Mouse (Mus musculus): Measurements from ENCODE around the gene Scaf1.

GRCm38 (mm10) chr7:45047491-45047890 is 31.3 kb upstream of the Scaf1 start:
- no peak for TF ChIP-seq GATA1 (IDR thresholded peaks at IDR 0.05; ENCODE audit: borderline replicate concordance, low read length)
- TF ChIP-seq FLI1 (IDR thresholded peaks at IDR 0.05; ENCODE audit: low read length), result no peak

All from megakaryocyte, embryonic 14.5 days (primary cell).